Comparison of ENCODE assay signal across 22 mouse cellular contexts in genomic region chr12:21443783-21444182, GRCm38 (mm10). TPM values are rescaled to one million over a fixed set of nuclear protein-coding genes. Genes with fewer than 3 reads are reported as not detected.
A peak's percentile ranks its signal among the peaks of the same experiment; 100 is the strongest.
DNase-seq lines count a peak whose midpoint lies in the region; ATAC-seq lines count a peak whose summit lies in the region.
"Had no signal": no experiment of that assay in that cellular context is flagged by ENCODE, and none has a peak within 500 bp of the region (broad histone marks: within the 10 kb centered on the region; RNA-seq: fewer than 3 reads in every experiment).

No protein-coding gene starts in this region.

- no peaks in the 10 kb centered on the region for H3K9me3 ChIP-seq in hindbrain, embryonic 16.5 days (ENCODE audit: control insufficient read depth, low read length)
- no peaks in the 10 kb centered on the region for H3K9me3 ChIP-seq in hindbrain, embryonic 13.5 days
- H3K9me3 ChIP-seq: embryonic facial prominence, embryonic 12.5 days; embryonic facial prominence, embryonic 15.5 days; heart, embryonic 13.5 days; hindbrain, embryonic 12.5 days had no signal

- no peak overlapping the region for H3K27ac ChIP-seq in hindbrain, embryonic 16.5 days (ENCODE audit: low read depth, low read length)
- no peak overlapping the region for H3K27ac ChIP-seq in hindbrain, embryonic 13.5 days
- H3K27ac ChIP-seq: embryonic facial prominence, embryonic 12.5 days; embryonic facial prominence, embryonic 15.5 days; gastrocnemius, adult 2 months; heart, embryonic 13.5 days; hindbrain, embryonic 12.5 days had no signal

- no peak overlapping the region for H3K4me2 ChIP-seq in hindbrain, embryonic 16.5 days (ENCODE audit: low read length)
- H3K4me2 ChIP-seq in hindbrain, embryonic 13.5 days: no peak overlapping the region
- H3K4me2 ChIP-seq: embryonic facial prominence, embryonic 12.5 days; embryonic facial prominence, embryonic 15.5 days; heart, embryonic 13.5 days; hindbrain, embryonic 12.5 days had no signal

- H3K4me3 ChIP-seq in hindbrain, embryonic 16.5 days (ENCODE audit: low read length): no peak overlapping the region
- no peak overlapping the region for H3K4me3 ChIP-seq in hindbrain, embryonic 13.5 days
- H3K4me3 ChIP-seq: embryonic facial prominence, embryonic 12.5 days; embryonic facial prominence, embryonic 15.5 days; gastrocnemius, adult 2 months; heart, embryonic 13.5 days; hindbrain, embryonic 12.5 days had no signal

- 88% methylated on average over 3 of the region's 3 CpGs for WGBS in hindbrain, embryonic 16.5 days
- 87% methylated on average over 3 of the region's 3 CpGs for WGBS in hindbrain, embryonic 13.5 days

- no peak for DNase-seq in cerebellum, adult 8-10 months
- DNase-seq in cerebellum, adult 9-10 months: peak; percentile 34
- no peak for DNase-seq in cerebellum, adult 11 months
- DNase-seq: adrenal gland, adult 8-10 months; adrenal gland, postnatal 25 days; forebrain, postnatal 0 days; gastrocnemius, adult 2 months; gastrocnemius, postnatal 14 days; heart, adult 18-20 months; heart, postnatal 14 days; heart, postnatal 4 days; kidney, adult 2 months had no signal

- no peaks in the 10 kb centered on the region for H3K4me1 ChIP-seq in hindbrain, embryonic 16.5 days (ENCODE audit: control insufficient read depth, insufficient read depth, low read depth, low read length)
- H3K4me1 ChIP-seq in hindbrain, embryonic 13.5 days (replicated peaks): peaks cover 10% of the 10 kb centered on the region
- H3K4me1 ChIP-seq: embryonic facial prominence, embryonic 12.5 days; embryonic facial prominence, embryonic 15.5 days; hindbrain, embryonic 12.5 days had no signal

- H3K9ac ChIP-seq in hindbrain, embryonic 16.5 days (ENCODE audit: low read depth, low read length): no peak overlapping the region
- no peak overlapping the region for H3K9ac ChIP-seq in hindbrain, embryonic 13.5 days
- H3K9ac ChIP-seq: embryonic facial prominence, embryonic 12.5 days; embryonic facial prominence, embryonic 15.5 days; forebrain, postnatal 0 days; heart, embryonic 13.5 days; hindbrain, embryonic 12.5 days had no signal

- no peaks in the 10 kb centered on the region for H3K27me3 ChIP-seq in hindbrain, embryonic 16.5 days (replicated peaks; ENCODE audit: control insufficient read depth, insufficient read depth, low read length)
- no peaks in the 10 kb centered on the region for H3K27me3 ChIP-seq in hindbrain, embryonic 13.5 days
- H3K27me3 ChIP-seq: embryonic facial prominence, embryonic 12.5 days; embryonic facial prominence, embryonic 15.5 days; heart, embryonic 13.5 days; hindbrain, embryonic 12.5 days had no signal

- peak; percentile 45; the same call in 1 of the 2 replicates for ATAC-seq in cerebellum, adult (ENCODE audit: insufficient number of reproducible peaks, low FRiP score, low TSS enrichment)
- 0 out of 2 replicates have a peak, but pooled peaks have one; percentile 19 for ATAC-seq in hindbrain, embryonic 16.5 days
- ATAC-seq in hindbrain, embryonic 13.5 days (ENCODE audit: low FRiP score): no peak
- ATAC-seq: activated CD4-positive, CD25-positive, alpha-beta regulatory T cell, adult 4 months; forebrain, embryonic 14.5 days; forebrain, postnatal 0 days; intestine, postnatal 0 days had no signal

- H3K36me3 ChIP-seq in hindbrain, embryonic 16.5 days (ENCODE audit: control insufficient read depth, insufficient read depth, low read length): no peaks in the 10 kb centered on the region
- no peaks in the 10 kb centered on the region for H3K36me3 ChIP-seq in hindbrain, embryonic 13.5 days
- H3K36me3 ChIP-seq: embryonic facial prominence, embryonic 12.5 days; embryonic facial prominence, embryonic 15.5 days; heart, embryonic 13.5 days; hindbrain, embryonic 12.5 days had no signal

RNA-seq across cellular contexts. Expression of gene Ywhaq, which starts 26.3 kb away (rescaled TPM):
- 1,107 and 1,184 TPM in 2 replicates for polyA plus RNA-seq in hindbrain, embryonic 16.5 days (2015; fragmentation: Nextera tagmentation; extraction: Ambion mirVana)
- 1,136 and 1,161 TPM in 2 replicates for polyA plus RNA-seq in hindbrain, embryonic 13.5 days (2015; fragmentation: Nextera tagmentation; extraction: Ambion mirVana)
